ENCODE assay signal across 10 mouse cellular contexts in genomic region chr5:104218926-104219325, GRCm38 (mm10). TPM values are rescaled to one million over a fixed set of nuclear protein-coding genes. Genes with fewer than 3 reads are reported as not detected.
DNase-seq lines count a peak whose midpoint lies in the region; ATAC-seq and TF ChIP-seq lines count a peak whose summit lies in the region.
"Had no signal": no experiment of that assay in that cellular context is flagged by ENCODE, and none has a peak within 500 bp of the region (broad histone marks: within the 10 kb centered on the region; RNA-seq: fewer than 3 reads in every experiment).

No protein-coding gene starts in this region.

- WGBS in forebrain, embryonic 11.5 days: 33% methylated on average over 5 of the region's 5 CpGs
- WGBS in forebrain, embryonic 10.5 days: 39% methylated on average over 5 of the region's 5 CpGs
- 34% methylated on average over 5 of the region's 5 CpGs for WGBS in hindbrain, embryonic 16.5 days
- 22% methylated on average over 5 of the region's 5 CpGs for whole genome bisulfite sequencing in lung, adult 2 months

- H3K27ac ChIP-seq in forebrain, embryonic 11.5 days (ENCODE audit: low read depth, low read length): no peak overlapping the region
- H3K27ac ChIP-seq in forebrain, embryonic 10.5 days: no peak overlapping the region
- H3K27ac ChIP-seq in hindbrain, embryonic 16.5 days (ENCODE audit: low read depth, low read length): no peak overlapping the region

- no peaks in the 10 kb centered on the region for H3K9me3 ChIP-seq in forebrain, embryonic 11.5 days (ENCODE audit: control insufficient read depth, low read length)
- H3K9me3 ChIP-seq in forebrain, embryonic 10.5 days: no peaks in the 10 kb centered on the region
- no peaks in the 10 kb centered on the region for H3K9me3 ChIP-seq in hindbrain, embryonic 16.5 days (ENCODE audit: control insufficient read depth, low read length)

- peak; percentile 63; the same call in 1 of the 2 replicates for ATAC-seq in forebrain, embryonic 11.5 days (replicated peaks; ENCODE audit: low FRiP score)
- ATAC-seq in common myeloid progenitor, adult 5-6 weeks (replicated peaks; ENCODE audit: low read depth, poor library complexity, severe bottlenecking): peak; percentile 47; the same call in 1 of the 2 replicates
- peak; percentile 63; the same call in 1 of the 2 replicates for ATAC-seq in hindbrain, embryonic 16.5 days

- TF ChIP-seq CTCF in lung, adult 2 months (IDR thresholded peaks at IDR 0.05; ENCODE audit: insufficient read depth, low read length): peak; percentile 67

- no peaks in the 10 kb centered on the region for H3K27me3 ChIP-seq in forebrain, embryonic 11.5 days (ENCODE audit: control insufficient read depth, insufficient read depth, low read length)
- no peaks in the 10 kb centered on the region for H3K27me3 ChIP-seq in forebrain, embryonic 10.5 days (ENCODE audit: poor library complexity, severe bottlenecking)
- H3K27me3 ChIP-seq in hindbrain, embryonic 16.5 days (replicated peaks; ENCODE audit: control insufficient read depth, insufficient read depth, low read length): no peaks in the 10 kb centered on the region

- H3K9ac ChIP-seq in forebrain, embryonic 11.5 days (ENCODE audit: low read length): no peak overlapping the region
- H3K9ac ChIP-seq in hindbrain, embryonic 16.5 days (ENCODE audit: low read depth, low read length): no peak overlapping the region

- H3K4me1 ChIP-seq in forebrain, embryonic 11.5 days (replicated peaks; ENCODE audit: control insufficient read depth, insufficient read depth, low read length): no peaks in the 10 kb centered on the region
- H3K4me1 ChIP-seq in forebrain, embryonic 10.5 days: no peaks in the 10 kb centered on the region
- H3K4me1 ChIP-seq in hindbrain, embryonic 16.5 days (ENCODE audit: control insufficient read depth, insufficient read depth, low read depth, low read length): no peaks in the 10 kb centered on the region
- 0 out of 2 replicates have a peak, but pooled peaks cover 3% of the 10 kb centered on the region for H3K4me1 ChIP-seq in lung, adult 2 months (ENCODE audit: control insufficient read depth, insufficient read depth, low read length)

- H3K36me3 ChIP-seq in forebrain, embryonic 11.5 days (ENCODE audit: control insufficient read depth, insufficient read depth, low read length): no peaks in the 10 kb centered on the region
- H3K36me3 ChIP-seq in forebrain, embryonic 10.5 days (replicated peaks): no peaks in the 10 kb centered on the region
- H3K36me3 ChIP-seq in hindbrain, embryonic 16.5 days (ENCODE audit: control insufficient read depth, insufficient read depth, low read length): no peaks in the 10 kb centered on the region

- no peak overlapping the region for H3K4me2 ChIP-seq in forebrain, embryonic 11.5 days (ENCODE audit: low read depth, low read length, severe bottlenecking)
- H3K4me2 ChIP-seq in hindbrain, embryonic 16.5 days (ENCODE audit: low read length): no peak overlapping the region

- peak; percentile 59 for DNase-seq in forebrain, embryonic 11.5 days (ENCODE audit: low spot score)
- no peak for DNase-seq in forebrain, embryonic 10.5 days (ENCODE audit: extremely low spot score, low spot score)
- peak; percentile 36 for DNase-seq in A20 (ENCODE audit: low read depth, low spot score)
- no peak for DNase-seq in lung, adult 2 months
- no peak for DNase-seq in thymus, postnatal 10 days (ENCODE audit: low spot score in 2 of 2)
- no peak for DNase-seq in spleen, postnatal 4 days (ENCODE audit: low spot score in 2 of 2)

- H3K4me3 ChIP-seq in forebrain, embryonic 11.5 days (ENCODE audit: low read depth, low read length): no peak overlapping the region
- H3K4me3 ChIP-seq in forebrain, embryonic 10.5 days: no peak overlapping the region
- H3K4me3 ChIP-seq in hindbrain, embryonic 16.5 days (ENCODE audit: low read length): no peak overlapping the region
- H3K4me3 ChIP-seq in lung, adult 2 months (replicated peaks; ENCODE audit: extremely low read depth, low read depth, low read length): no peak overlapping the region
- H3K4me3 ChIP-seq: myocyte had no signal

- no peak for TF ChIP-seq POLR2A in lung, adult 2 months (IDR thresholded peaks at IDR 0.05; ENCODE audit: borderline replicate concordance, extremely low read depth, low read depth, low read length)

RNA-seq across cellular contexts. Expression of gene Dmp1, which starts 16.5 kb away (rescaled TPM):
- 0.72 and 0.77 TPM in 2 replicates for polyA plus RNA-seq in forebrain, embryonic 11.5 days (2014; fragmentation: Nextera tagmentation; extraction: Ambion mirVana)
- polyA plus RNA-seq in forebrain, embryonic 10.5 days (2016; fragmentation: Nextera tagmentation; extraction: Ambion mirVana): 0.17 and 0.26 TPM in 2 replicates
- not detected in 2 replicates for total RNA-seq in common myeloid progenitor, adult 5-6 weeks (2017)
- polyA plus RNA-seq in hindbrain, embryonic 16.5 days (2015; fragmentation: Nextera tagmentation; extraction: Ambion mirVana): 0.13 and 0.59 TPM in 2 replicates
- polyA plus RNA-seq in lung, adult 2 months (2012; rRNA removed): not detected in 2 replicates

RNA-seq across cellular contexts. Expression of gene Dspp, which starts 48.4 kb away (rescaled TPM):
- not detected in 2 replicates for polyA plus RNA-seq in forebrain, embryonic 11.5 days (2014; fragmentation: Nextera tagmentation; extraction: Ambion mirVana)
- polyA plus RNA-seq in forebrain, embryonic 10.5 days (2016; fragmentation: Nextera tagmentation; extraction: Ambion mirVana): not detected in 2 replicates
- total RNA-seq in common myeloid progenitor, adult 5-6 weeks (2017): not detected in 2 replicates
- not detected in 2 replicates for polyA plus RNA-seq in hindbrain, embryonic 16.5 days (2015; fragmentation: Nextera tagmentation; extraction: Ambion mirVana)
- polyA plus RNA-seq in lung, adult 2 months (2012; rRNA removed): not detected in 2 replicates
- polyA plus RNA-seq: heart, embryonic 16.5 days; myocyte had no signal

Comparison
In these comparisons a context has a peak if more than half of its experiments do, and no peak if none do; other contexts are left out.
1. DNase-seq: peak in forebrain, embryonic 11.5 days (single experiment) and A20 (single experiment); none in forebrain, embryonic 10.5 days (single experiment), lung, adult 2 months (single experiment), thymus, postnatal 10 days (0 of 2) and spleen, postnatal 4 days (0 of 2).
2. Peak in every context shown above with its lines, with median percentiles within 50 percentile points of each other: ATAC-seq.